Mouse (Mus musculus) gastrocnemius, postnatal 10 days (tissue): ENCODE data around the gene Rnf145. TPM values are rescaled to one million over a fixed set of nuclear protein-coding genes. Genes with fewer than 3 reads are reported as not detected.

ENCODE experiments used
- DNase-seq: peaks from one replicate; pipeline ENCODE4 v3.0.0; 2021; ENCODE audit warnings: mixed read lengths
- long read RNA-seq, 2 experiments: library from polyadenylated mRNA; stranded (forward); transcript quantifications; one replicate each; pipeline ENCODE4 v2.0.0; 2021
- total RNA-seq, 2 experiments: library from RNA; stranded (reverse); gene quantifications; 2 replicates each; pipeline ENCODE4 v1.2.3; 2021

Gene Rnf145
- 10 to 100 TPM; 14.3 to 24.9 TPM for total RNA-seq
- long read RNA-seq, experiment 1, transcript Rnf145-201 (11 exons, 3,570 nt), result major isoform, 45 of 56 reads
- long read RNA-seq, experiment 1, partial matches to known transcripts, result 5 of 56 reads
- long read RNA-seq, experiment 1, other reads (novel, unspliced or antisense), result 6 of 56 reads
- long read RNA-seq, experiment 2, transcript Rnf145-201 (11 exons, 3,570 nt), result major isoform, 30 of 39 reads
- long read RNA-seq, experiment 2, partial matches to known transcripts, result 4 of 39 reads
- long read RNA-seq, experiment 2, other reads (novel, unspliced or antisense), result 5 of 39 reads

DNA sequence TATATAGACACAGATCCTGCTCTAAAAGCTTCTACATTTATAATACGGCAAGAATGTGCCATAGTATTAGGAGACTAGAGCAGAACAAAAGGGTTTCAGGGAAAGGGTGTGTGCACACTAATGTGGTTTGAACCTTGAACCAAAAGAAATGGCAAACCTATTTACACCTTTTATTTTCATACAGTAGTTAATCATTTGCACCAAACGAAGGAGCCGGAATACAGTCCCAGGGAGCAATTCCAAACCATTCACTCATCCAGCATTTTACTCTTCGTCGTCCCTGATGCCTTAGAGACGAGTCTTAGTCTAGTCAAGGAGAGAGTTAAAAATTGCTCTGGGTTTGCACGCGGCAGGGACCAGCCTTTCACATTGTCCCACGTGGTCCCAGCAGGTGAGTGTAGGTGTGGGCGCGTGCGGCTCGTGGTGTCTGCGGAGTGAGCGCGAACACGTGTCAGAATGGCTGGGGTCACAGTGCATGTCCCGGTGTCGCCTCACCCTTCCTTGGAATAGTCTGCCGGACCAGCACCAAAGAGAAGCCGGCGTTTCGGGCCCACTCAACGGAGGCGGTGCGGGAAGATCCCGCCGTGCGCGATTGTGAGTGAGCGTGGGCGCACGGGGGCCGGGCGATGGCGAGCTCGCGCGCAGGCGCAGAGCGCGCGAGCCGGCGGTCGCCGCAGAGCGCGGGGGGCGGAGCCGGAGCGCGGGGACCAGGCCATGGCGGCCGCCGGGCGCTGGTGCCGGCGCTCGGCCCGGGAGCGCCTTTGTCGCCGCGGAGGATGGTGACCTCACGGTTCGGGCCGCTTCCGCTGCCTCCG lies at the start of gene Rnf145:
TSS of gene Rnf145 (plus strand) at position 684 of the 815 bp plus-strand sequence.
- DNase-seq, result peak; percentile 75

DNA sequence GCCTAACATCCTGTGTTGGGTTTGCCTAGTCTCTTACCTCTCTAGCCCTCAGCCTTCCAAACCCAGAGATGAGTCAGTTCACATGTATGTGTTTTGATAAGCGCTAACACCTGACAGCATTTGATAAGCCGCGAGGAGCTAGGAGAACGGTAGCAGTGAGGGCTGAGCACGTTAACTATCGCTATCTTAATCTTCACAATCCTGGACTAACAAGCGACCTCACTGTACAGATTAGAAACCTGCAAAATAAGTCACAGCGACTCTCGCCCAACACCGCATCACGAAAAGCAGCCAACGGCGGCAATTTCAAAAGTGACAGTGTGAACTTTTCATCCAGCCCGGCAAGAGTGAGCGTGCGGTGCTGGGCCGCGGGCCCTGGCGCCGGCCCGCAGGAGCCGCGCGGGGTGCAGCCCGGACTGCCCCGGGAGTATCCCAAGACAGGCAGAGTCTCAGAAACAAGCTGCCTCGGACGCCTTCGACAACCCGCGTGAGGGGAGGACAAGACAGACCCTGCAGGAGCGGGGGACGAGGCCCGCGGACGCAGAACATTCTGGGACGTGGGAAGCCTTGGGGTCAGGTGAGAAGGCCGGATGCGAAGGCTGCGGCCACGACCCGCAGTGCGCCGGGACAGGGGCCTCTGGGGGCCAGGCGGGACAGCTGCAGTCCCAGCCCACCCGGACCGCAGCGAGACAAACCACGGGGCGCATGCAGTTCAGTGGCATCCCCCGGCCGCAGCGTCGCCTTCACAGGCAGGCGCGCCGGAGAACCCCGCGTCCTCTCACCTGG lies 48.9 kb upstream of the Rnf145 start:
- DNase-seq, result no peak

DNA sequence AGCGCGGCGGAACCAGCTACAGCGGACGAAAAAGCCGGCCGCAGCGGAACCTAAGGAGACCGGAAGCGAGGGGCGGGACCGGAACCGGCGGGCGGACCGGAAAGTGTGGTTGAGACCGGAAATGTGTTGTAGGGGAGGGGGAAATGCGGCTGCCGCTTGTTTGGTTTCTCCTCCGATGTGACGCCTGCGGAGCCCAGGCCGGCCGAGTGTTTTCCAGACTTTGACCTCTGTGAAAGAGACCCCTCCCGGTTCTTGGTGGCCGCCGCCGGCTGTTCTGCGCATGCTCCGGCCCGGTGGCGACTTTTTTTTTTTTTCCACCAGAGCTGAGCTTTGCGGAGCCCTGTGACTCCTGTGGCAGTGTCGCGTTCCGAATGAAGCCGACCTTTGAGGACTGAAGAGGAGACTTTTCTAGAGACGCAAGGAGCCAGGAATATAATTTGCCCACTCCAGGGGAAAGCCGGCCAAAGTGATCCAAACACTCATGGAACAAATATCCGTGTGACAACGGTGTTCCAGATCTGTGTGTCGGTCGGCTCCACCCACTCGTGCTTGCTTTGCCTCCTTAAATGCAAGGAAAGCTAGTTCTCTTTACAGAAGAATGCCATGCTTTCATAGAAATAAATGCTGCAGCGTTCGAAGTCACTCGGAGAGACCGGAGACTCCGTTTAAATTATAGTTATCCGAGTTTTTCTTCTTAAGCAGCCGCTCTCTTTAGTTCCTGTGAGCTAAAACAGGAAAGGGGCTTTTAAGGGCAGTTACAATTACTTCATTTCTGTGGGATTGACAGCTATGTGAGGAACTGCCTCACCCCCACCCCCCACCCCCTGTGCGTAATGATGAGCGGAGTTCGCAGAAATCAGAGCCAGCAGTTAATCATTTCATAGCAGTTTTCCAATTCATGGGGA lies 48.1 kb upstream of the Rnf145 start, which contains the start of gene Ublcp1:
TSS of gene Ublcp1 (minus strand) at position 67 of the 905 bp plus-strand sequence.
- peak; percentile 93 for DNase-seq

DNA sequence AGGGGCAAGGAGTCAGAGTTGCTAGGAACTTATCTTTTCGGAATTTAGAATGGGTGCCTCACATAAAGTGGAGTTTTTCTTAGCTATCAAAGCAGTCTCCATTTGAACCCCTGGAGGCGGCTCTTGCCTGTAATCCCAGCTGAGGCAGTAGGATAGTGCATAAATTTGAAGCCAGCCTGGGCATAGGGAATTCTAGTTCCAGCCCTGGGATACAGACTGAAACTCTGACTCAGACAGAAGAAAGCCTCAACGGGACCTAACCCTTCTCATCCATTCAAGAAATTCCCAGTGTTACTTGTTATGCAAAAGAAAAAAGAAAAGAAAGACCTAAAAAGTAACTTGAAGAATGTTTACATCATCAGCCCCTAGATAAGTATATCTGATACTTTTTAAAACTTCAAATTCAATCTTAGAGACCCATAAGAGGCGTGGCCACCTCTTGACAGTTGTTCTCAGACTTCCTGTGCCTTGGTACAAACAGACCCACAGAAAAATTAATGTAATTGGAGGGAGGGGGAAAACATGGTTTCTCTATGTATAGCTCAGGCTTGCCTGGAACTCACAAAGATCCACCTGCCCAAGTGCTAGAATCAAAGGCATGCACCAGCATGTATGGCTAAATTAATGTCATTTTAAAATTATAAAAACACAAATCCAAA lies 47.3 kb upstream of the Rnf145 start:
- no peak for DNase-seq

- DNase-seq, result no peak
Observed at GRCm38 (mm10) chr11:44475467-44475866, 43.3 kb upstream of the Rnf145 start.

DNA sequence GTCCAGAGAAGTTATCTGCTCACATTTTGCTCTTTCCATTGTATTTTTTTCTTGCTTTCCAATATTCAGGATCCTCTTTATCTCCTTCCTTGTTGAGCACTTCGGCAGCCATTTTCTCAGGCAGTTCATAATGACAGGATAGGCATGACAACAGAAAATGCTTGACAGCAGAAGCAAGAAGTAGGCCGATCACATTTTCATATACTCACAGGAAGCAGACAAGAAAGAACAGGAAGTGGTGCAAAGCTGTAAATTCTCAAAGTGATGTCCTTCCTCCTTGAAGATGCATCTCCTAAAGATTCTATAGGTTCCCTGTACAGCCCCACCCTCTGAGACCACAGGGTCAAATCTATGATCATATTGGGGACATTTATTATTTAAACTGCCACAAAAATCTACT lies 42.3 kb upstream of the Rnf145 start:
- no peak for DNase-seq

DNA sequence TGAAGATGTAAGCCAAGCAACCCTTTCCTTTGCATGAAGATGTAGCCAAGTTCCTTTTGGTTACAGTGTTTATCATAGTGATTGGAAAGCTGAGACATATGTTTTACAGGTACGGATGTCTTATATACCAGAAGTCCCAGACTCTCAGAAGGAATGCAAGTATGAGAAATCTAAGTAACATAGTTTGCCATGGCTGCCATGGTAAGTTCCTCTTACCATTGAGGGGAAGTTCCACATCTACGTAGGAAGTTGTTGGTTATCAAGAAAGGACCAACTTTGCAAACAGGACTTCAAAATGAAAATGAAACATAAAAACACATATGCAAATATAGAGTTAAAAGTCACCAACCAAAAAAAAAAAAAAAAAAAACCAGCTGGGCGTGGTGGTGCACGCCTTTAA lies 40.4 kb upstream of the Rnf145 start:
- DNase-seq, result no peak

DNA sequence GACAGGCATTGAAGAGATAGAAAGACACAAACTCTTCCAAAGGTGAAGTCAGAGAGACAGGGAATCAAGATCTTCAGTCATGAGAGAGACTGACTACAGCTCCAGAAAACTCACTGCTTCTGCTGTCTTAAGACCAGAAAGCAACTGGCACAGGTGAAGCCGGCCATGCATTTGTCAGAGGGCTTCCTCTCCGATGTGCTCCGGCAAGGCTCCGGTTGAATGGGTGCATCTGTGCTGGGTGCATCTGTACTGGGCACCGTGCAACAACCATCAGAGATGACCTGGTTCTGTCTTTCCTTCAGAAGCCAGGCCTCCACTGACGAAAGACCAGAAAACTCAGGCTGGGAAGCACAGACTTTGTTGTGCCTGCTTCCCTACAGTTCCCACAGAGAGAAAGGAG lies 38.5 kb upstream of the Rnf145 start:
- DNase-seq, result no peak

- no peak for DNase-seq
Observed at GRCm38 (mm10) chr11:44485089-44485736, 33.6 kb upstream of the Rnf145 start.

DNA sequence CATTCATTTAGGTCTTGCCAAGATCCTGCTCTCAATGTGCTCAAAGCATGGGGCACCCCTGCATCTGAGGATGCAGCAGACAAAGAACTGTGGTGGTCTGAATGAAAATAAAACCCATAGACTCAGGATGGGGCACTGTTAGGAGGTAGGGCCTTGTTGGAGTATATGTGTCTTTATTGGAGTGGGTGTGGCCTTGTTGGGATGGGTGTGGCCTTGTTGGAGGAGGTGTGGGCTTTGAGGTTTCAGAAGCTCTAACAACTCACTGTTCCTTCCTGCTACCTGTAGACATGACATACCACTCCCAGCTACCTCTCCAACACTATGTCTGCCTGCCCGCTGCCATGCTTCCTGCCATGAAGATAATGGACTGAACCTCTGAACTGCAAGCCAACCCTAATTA lies 29.6 kb upstream of the Rnf145 start:
- no peak for DNase-seq

DNA sequence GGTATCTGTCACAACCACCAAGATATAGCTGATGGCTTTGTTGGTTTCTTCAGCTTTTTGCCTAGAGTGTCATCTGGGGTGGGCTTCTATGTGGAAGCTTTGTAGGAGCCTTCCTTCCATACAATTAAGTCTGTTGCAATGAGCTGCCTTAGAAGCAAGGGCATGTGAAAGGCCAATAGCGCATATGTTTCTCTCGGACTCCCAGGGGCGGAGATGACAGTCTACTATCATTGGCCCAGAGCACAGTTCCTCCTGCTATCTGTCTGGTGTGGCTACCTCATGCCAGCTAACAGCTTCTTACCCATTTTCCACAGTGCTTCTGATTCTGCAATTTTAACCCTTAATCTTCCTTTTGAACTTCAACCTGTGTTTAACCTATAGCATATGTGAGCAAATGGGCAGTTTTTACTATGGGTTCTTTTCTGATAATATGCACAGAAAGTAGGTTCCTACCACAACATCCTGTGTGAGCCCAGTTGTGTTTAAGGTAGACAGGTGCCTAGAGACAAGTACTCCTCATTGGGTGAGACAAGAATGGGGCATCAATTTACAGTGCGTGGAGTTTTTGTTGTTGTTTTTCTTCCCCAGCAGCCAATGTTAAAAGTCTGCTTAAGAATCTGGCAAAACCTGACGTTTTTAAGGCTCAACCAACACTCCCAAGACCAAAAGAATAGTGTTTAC lies 24.0 kb upstream of the Rnf145 start:
- no peak for DNase-seq

- no peak for DNase-seq
Observed at GRCm38 (mm10) chr11:44496217-44496616, 22.5 kb upstream of the Rnf145 start.

DNA sequence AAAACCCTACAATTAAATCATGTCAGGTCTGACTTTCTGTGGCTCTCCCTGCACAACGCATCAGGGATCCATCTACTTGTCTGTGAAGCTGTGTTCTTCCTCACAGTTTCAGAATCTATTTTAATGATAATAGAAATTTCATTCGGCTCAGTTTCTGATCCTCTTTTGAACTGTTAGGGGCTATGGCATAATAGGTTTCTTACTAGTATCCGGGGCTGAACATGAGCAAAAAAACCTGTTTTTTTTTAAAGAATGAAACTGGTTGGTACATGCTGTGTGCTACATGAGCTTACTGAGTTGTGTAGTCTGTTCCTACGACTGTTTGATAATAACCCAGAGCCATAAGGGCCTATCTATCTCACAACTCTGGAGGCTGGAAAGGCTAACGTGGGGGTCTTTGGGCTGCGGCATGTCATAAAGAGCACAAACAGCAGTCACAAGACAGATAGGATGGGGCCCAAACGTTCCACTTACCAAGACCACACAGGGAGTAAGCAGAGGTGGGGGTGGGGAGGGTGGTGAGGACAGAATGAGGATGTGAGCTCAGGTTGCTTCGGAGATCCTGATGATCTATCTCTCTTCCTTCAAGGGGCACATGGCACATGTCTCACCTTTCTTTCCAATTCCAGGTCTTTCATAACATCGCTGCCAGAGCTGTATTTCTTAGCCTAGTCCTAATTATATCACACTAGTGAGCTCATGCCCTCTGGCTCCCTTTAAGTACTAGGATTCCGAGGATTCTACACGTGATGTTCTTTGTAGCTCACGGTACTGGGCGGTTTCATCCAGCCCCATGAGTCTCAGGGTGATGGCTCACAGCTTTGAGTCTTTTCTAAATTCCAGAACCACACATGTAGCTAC lies 20.1 kb upstream of the Rnf145 start:
- DNase-seq, result no peak

GRCm38 (mm10) chr11:44500966-44501365 lies 17.8 kb upstream of the Rnf145 start:
- no peak for DNase-seq

DNA sequence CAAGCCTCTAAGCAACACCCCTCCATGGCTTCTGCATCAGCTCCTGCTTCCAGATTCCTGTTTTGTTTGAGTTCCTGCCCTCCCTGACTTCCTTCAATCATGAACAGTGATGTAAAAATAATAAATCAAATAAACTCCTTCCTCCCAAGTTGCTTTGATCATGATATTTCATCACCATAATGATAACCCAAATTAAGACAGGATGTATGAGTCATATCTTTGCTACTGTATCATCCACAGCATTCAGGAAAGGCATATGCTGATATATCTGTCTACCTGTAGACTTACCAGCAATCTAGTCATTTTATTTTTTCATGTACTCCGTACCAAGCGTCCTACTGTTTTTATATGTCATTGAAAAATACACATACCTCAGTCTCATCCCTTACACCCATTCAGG lies 17.3 kb upstream of the Rnf145 start:
- DNase-seq, result no peak

DNA sequence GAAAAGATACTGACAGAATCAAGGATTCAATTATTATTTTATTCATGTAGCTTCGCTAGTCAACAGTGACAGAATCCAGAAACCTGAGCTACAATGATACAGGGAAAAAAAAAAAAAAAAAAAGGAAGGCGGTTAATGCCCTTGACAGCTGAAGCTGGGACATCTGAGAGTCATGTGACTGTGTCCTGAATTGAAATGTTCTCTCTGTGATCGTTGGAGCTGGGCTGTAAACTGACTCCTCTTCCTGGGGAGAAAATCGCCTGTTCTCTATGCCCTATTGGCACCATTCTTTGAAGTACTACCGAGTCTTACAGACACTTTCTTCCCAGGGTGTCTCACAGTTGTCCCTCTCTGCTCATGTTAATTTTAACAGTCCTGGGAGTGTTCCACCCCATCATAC lies 15.8 kb upstream of the Rnf145 start:
- no peak for DNase-seq

DNA sequence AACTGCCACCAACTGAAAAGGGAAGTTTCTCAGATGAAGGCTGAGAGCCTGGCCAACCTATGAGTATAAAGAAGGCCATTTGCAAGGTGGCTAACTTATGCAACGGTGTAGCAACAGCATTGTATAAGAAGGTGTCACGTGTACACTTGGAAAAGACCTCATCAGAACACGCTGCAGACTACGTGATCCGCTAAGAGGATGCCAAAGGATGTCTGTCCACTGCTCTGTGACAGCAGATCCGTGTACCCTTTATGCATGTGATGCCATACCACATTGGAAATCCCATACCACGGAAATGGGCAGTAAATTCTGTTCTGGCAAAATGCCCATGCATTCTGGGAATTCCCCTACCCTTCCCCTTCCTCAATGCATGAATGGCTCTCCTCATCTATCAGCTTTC lies 14.6 kb upstream of the Rnf145 start:
- no peak for DNase-seq

- DNase-seq, result no peak
Observed at GRCm38 (mm10) chr11:44504761-44505160, 14.0 kb upstream of the Rnf145 start.

- DNase-seq, result no peak
Observed at GRCm38 (mm10) chr11:44508876-44509275, 9.9 kb upstream of the Rnf145 start.
